Mouse (Mus musculus) ES-E14 (cell line): ENCODE results near the gene Wbp1l.

Source experiments
- HCFC1 ChIP-seq: IDR thresholded peaks from 2 replicates; pipeline ENCODE4 v1.6.1; 2012; ENCODE audit warnings: low read length, inconsistent platforms, borderline replicate concordance; ENCODE audit not compliant: insufficient read depth
- MAFK ChIP-seq: IDR thresholded peaks from 2 replicates; pipeline ENCODE4 v1.6.1; 2014; ENCODE audit warnings: mild to moderate bottlenecking, low read depth, low read length, inconsistent platforms; ENCODE audit not compliant: insufficient read depth

GRCm38 (mm10) chr19:46623790-46624772 lies 25.2 kb downstream of the Wbp1l start:
- no peak for TF ChIP-seq MAFK
- TF ChIP-seq HCFC1: no peak
